In genomic region chr7:19577877-19578414, GRCm38 (mm10) we compare ENCODE assay signal across 8 mouse cellular contexts. TPM values are rescaled to one million over a fixed set of nuclear protein-coding genes. Genes with fewer than 3 reads are reported as not detected.
DNase-seq lines count a peak whose midpoint lies in the region; ATAC-seq lines count a peak whose summit lies in the region.

No protein-coding gene starts in this region.

- H3K9ac ChIP-seq in lung, embryonic 15.5 days = peak overlapping the region; percentile 27; the same call in 1 of the 2 replicates

- H3K4me1 ChIP-seq in hindbrain, embryonic 10.5 days (replicated peaks) = peaks cover 23% of the 10 kb centered on the region
- H3K4me1 ChIP-seq in lung, embryonic 15.5 days = peaks cover 18% of the 10 kb centered on the region

- H3K27ac ChIP-seq in hindbrain, embryonic 10.5 days = no peak overlapping the region
- no peak overlapping the region for H3K27ac ChIP-seq in lung, embryonic 15.5 days

- H3K4me2 ChIP-seq in lung, embryonic 15.5 days = peak overlapping the region; percentile 89

- peak overlapping the region; percentile 50 for H3K4me3 ChIP-seq in hindbrain, embryonic 10.5 days
- H3K4me3 ChIP-seq in lung, embryonic 15.5 days = peak overlapping the region; percentile 43

- peaks cover 67% of the 10 kb centered on the region for H3K27me3 ChIP-seq in hindbrain, embryonic 10.5 days (ENCODE audit: insufficient read depth, poor library complexity, severe bottlenecking)
- H3K27me3 ChIP-seq in lung, embryonic 15.5 days = peaks cover 35% of the 10 kb centered on the region

- peaks cover 36% of the 10 kb centered on the region for H3K36me3 ChIP-seq in hindbrain, embryonic 10.5 days
- H3K36me3 ChIP-seq in lung, embryonic 15.5 days = peaks cover 27% of the 10 kb centered on the region

- WGBS in hindbrain, embryonic 10.5 days = 18% methylated on average over 10 of the region's 10 CpGs
- 19% methylated on average over 10 of the region's 10 CpGs for WGBS in lung, embryonic 15.5 days

- no peak for ATAC-seq in lung, embryonic 15.5 days (ENCODE audit: borderline replicate concordance, extremely low read depth, low FRiP score, low TSS enrichment)

- peak; percentile 97 for DNase-seq in heart, adult 11 months
- no peak for DNase-seq in heart, adult 9 months (ENCODE audit: low spot score in 2 of 2)
- peak; percentile 57 for DNase-seq in cerebellum, adult 8-10 months
- no peak for DNase-seq in hindbrain, embryonic 10.5 days (ENCODE audit: low spot score)
- peak; percentile 30 for DNase-seq in spleen, adult 12 weeks (ENCODE audit: low spot score)
- no peak for DNase-seq in adrenal gland, postnatal 25 days
- no peak for DNase-seq in layer of hippocampus, adult 8-10 months (ENCODE audit: low spot score in 2 of 2)

- no peaks in the 10 kb centered on the region for H3K9me3 ChIP-seq in hindbrain, embryonic 10.5 days
- H3K9me3 ChIP-seq in lung, embryonic 15.5 days = no peaks in the 10 kb centered on the region

RNA-seq across cellular contexts. Expression of gene Gemin7, which starts 0.6 kb away (rescaled TPM):
- polyA plus RNA-seq in hindbrain, embryonic 10.5 days (2016; fragmentation: Nextera tagmentation; extraction: Ambion mirVana) = 177 and 188 TPM in 2 replicates
- 164 and 183 TPM in 2 replicates for polyA plus RNA-seq in lung, embryonic 15.5 days (2015; fragmentation: Nextera tagmentation; extraction: Ambion mirVana)
- 75.6 and 93.0 TPM in 2 replicates for total RNA-seq in adrenal gland, postnatal 25 days (2021)
- 10 to 100 TPM; 43.4 to 54.4 (median 49.2) TPM for total RNA-seq in layer of hippocampus, adult 8-10 months (2022)

RNA-seq across cellular contexts. Expression of gene Zfp296, which starts 0.9 kb away (rescaled TPM):
- polyA plus RNA-seq in hindbrain, embryonic 10.5 days (2016; fragmentation: Nextera tagmentation; extraction: Ambion mirVana) = 0.22 and 0.72 TPM in 2 replicates
- 0.50 and 0.54 TPM in 2 replicates for polyA plus RNA-seq in lung, embryonic 15.5 days (2015; fragmentation: Nextera tagmentation; extraction: Ambion mirVana)
- total RNA-seq in adrenal gland, postnatal 25 days (2021) = 0.62 and 0.73 TPM in 2 replicates
- 1 to 10 TPM in 2 of 4 experiments, under 1 TPM in 2; 0.90 to 1.3 (median 1.0) TPM for total RNA-seq in layer of hippocampus, adult 8-10 months (2022)

RNA-seq across cellular contexts. Expression of gene Ppp1r37, which starts 15.1 kb away (rescaled TPM):
- polyA plus RNA-seq in hindbrain, embryonic 10.5 days (2016; fragmentation: Nextera tagmentation; extraction: Ambion mirVana) = 22.6 and 30.4 TPM in 2 replicates
- polyA plus RNA-seq in lung, embryonic 15.5 days (2015; fragmentation: Nextera tagmentation; extraction: Ambion mirVana) = 23.8 and 24.8 TPM in 2 replicates
- 74.4 and 81.6 TPM in 2 replicates for total RNA-seq in adrenal gland, postnatal 25 days (2021)
- 100 to 1,000 TPM in 2 of 4 experiments, 10 to 100 TPM in 2; 97.7 to 120 (median 108) TPM for total RNA-seq in layer of hippocampus, adult 8-10 months (2022)

RNA-seq across cellular contexts. Expression of gene Clasrp, which starts 26.3 kb away (rescaled TPM):
- 57.5 and 68.8 TPM in 2 replicates for polyA plus RNA-seq in hindbrain, embryonic 10.5 days (2016; fragmentation: Nextera tagmentation; extraction: Ambion mirVana)
- 46.4 and 51.4 TPM in 2 replicates for polyA plus RNA-seq in lung, embryonic 15.5 days (2015; fragmentation: Nextera tagmentation; extraction: Ambion mirVana)
- 57.4 and 67.6 TPM in 2 replicates for total RNA-seq in adrenal gland, postnatal 25 days (2021)
- 100 to 1,000 TPM in 2 of 4 experiments, 10 to 100 TPM in 2; 96.9 to 109 (median 101) TPM for total RNA-seq in layer of hippocampus, adult 8-10 months (2022)

RNA-seq across cellular contexts. Expression of gene Relb, which starts 51.3 kb away (rescaled TPM):
- 4.4 and 6.1 TPM in 2 replicates for polyA plus RNA-seq in hindbrain, embryonic 10.5 days (2016; fragmentation: Nextera tagmentation; extraction: Ambion mirVana)
- 6.8 and 8.8 TPM in 2 replicates for polyA plus RNA-seq in lung, embryonic 15.5 days (2015; fragmentation: Nextera tagmentation; extraction: Ambion mirVana)
- total RNA-seq in adrenal gland, postnatal 25 days (2021) = 25.6 and 32.3 TPM in 2 replicates
- total RNA-seq in layer of hippocampus, adult 8-10 months (2022) = 10 to 100 TPM in 2 of 4 experiments, 1 to 10 TPM in 2; 8.3 to 11.2 (median 10.5) TPM

Comparison
In these comparisons a context has a peak if more than half of its experiments do, and no peak if none do; other contexts are left out.
1. DNase-seq: peak in heart, adult 11 months (single experiment), cerebellum, adult 8-10 months (single experiment) and spleen, adult 12 weeks (single experiment); none in heart, adult 9 months (0 of 2), hindbrain, embryonic 10.5 days (single experiment), adrenal gland, postnatal 25 days (single experiment) and layer of hippocampus, adult 8-10 months (0 of 2).